Mouse (Mus musculus) heart, embryonic 16.5 days (tissue): ENCODE measurements around the gene Zfp219. TPM values are rescaled to one million over a fixed set of nuclear protein-coding genes. Genes with fewer than 3 reads are reported as not detected.
"Not testable (repeated sequence)": the region's sequence is repeated elsewhere in the genome, so short reads cannot be mapped to it uniquely, and the experiment has no call there.

Experiments used
- ATAC-seq: fragments of 200-750 bp; cut with Nextera tagmentation; replicated peaks from 2 replicates; pipeline ENCODE4 v1.8.0; 2017; ENCODE audit warnings: moderate number of reproducible peaks; ENCODE audit not compliant: insufficient read depth, low FRiP score; ENCODE audit errors: extremely low read depth
- H3K27ac ChIP-seq: fragments of 300-500 bp; sonication (generic); 2 replicates; pipeline ENCODE4 v1.5.1; 2014; ENCODE audit warnings: mild to moderate bottlenecking, low read length, control low read depth, moderate library complexity
- H3K27me3 ChIP-seq: fragments of 300-500 bp; sonication (generic); 2 replicates; pipeline ENCODE4 v1.6.1; 2014; ENCODE audit warnings: low read length, mixed read lengths; ENCODE audit not compliant: control insufficient read depth, insufficient read depth
- H3K36me3 ChIP-seq: fragments of 300-500 bp; sonication (generic); 2 replicates; pipeline ENCODE4 v1.6.1; 2014; ENCODE audit not compliant: control insufficient read depth, insufficient read depth
- H3K4me1 ChIP-seq: fragments of 300-500 bp; sonication (generic); 2 replicates; pipeline ENCODE4 v1.6.1; 2014; ENCODE audit warnings: low read length, mixed read lengths; ENCODE audit not compliant: control insufficient read depth, insufficient read depth
- H3K4me2 ChIP-seq: fragments of 300-500 bp; sonication (generic); 2 replicates; pipeline ENCODE4 v1.6.1; 2014; ENCODE audit warnings: low read depth, mild to moderate bottlenecking, control low read depth, low read length
- H3K4me3 ChIP-seq: fragments of 300-500 bp; sonication (generic); 2 replicates; pipeline ENCODE4 v1.5.1; 2014; ENCODE audit warnings: mild to moderate bottlenecking, control low read depth, low read length
- H3K9ac ChIP-seq: fragments of 300-500 bp; sonication (generic); 2 replicates; pipeline ENCODE4 v1.6.1; 2014; ENCODE audit warnings: low read length, control low read depth
- H3K9me3 ChIP-seq: fragments of 300-500 bp; sonication (generic); replicated peaks from 2 replicates; pipeline ENCODE4 v1.6.1; 2016; ENCODE audit warnings: low read length; ENCODE audit not compliant: control insufficient read depth
- WGBS: fragments of 180-500 bp; shearing (Covaris S2); extraction: QIAGEN DNeasy Blood & Tissue Kit; methylation state at CpG from one replicate; pipeline ENCODE4 v1.1.7; 2014; 5-methylcytosine and 5-hydroxymethylcytosine counted together
- polyA plus RNA-seq: library from polyadenylated mRNA; unstranded; fragments of >200 nt; fragmentation: Nextera tagmentation; extraction: Ambion mirVana; gene quantifications from 2 replicates; pipeline ENCODE4 v1.2.1, GENCODE M21; 2015

Zfp219 gene
- polyA plus RNA-seq, 1 experiment from 2014 or later: 19.7 TPM

- H3K9ac ChIP-seq, H3K27me3 ChIP-seq, H3K4me3 ChIP-seq, H3K36me3 ChIP-seq, H3K27ac ChIP-seq, H3K4me2 ChIP-seq, H3K9me3 ChIP-seq, H3K4me1 ChIP-seq, ATAC-seq: not testable (repeated sequence)
- 45% methylated on average over 3 of the region's 3 CpGs for WGBS
These were observed 21.8 kb upstream of the Zfp219 start, which contains the start of gene Olfr221 for GRCm38 (mm10) chr14:52042359-52042758. Olfr221 (minus strand) TSS chr14:52042459.

DNA sequence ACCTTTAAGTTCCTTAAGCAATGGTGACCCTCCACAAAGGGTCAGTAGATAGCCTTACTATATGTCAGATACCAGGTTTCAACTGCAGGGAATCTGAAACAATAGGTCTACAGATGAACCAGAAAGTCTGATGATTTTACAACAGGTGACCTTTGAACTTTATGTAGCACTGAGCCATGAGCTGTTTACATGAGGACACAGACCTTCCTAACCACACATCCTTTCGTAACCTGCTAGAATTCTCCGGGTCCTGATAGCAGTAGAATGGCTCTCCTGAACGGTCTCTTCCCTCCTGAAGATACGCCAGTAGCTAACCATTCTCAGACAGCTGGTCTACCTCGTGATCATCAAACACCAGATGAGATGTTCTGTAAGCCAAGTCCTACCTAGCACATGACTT is 18.8 kb upstream of the Zfp219 start:
- no peak overlapping the region for H3K4me2 ChIP-seq
- H3K36me3 ChIP-seq: no peaks in the 10 kb centered on the region
- WGBS: 82% methylated on average over 5 of the region's 5 CpGs
- H3K4me3 ChIP-seq: no peak overlapping the region
- H3K4me1 ChIP-seq: no peaks in the 10 kb centered on the region
- no peak overlapping the region for H3K27ac ChIP-seq
- H3K9me3 ChIP-seq: no peaks in the 10 kb centered on the region
- no peak overlapping the region for H3K9ac ChIP-seq
- no peak for ATAC-seq
- no peaks in the 10 kb centered on the region for H3K27me3 ChIP-seq

GRCm38 (mm10) chr14:52035926-52036325 is 15.4 kb upstream of the Zfp219 start:
- Histone ChIP-seq H3K27me3 (no peaks in the 10 kb centered on the region), H3K4me1 (no peaks in the 10 kb centered on the region), H3K36me3 (no peaks in the 10 kb centered on the region), H3K4me3 (no peak overlapping the region), H3K27ac (no peak overlapping the region), H3K9ac (no peak overlapping the region), H3K4me2 (no peak overlapping the region), H3K9me3 (no peaks in the 10 kb centered on the region)
- WGBS: 71% methylated on average over 6 of the region's 6 CpGs
- no peak for ATAC-seq

DNA sequence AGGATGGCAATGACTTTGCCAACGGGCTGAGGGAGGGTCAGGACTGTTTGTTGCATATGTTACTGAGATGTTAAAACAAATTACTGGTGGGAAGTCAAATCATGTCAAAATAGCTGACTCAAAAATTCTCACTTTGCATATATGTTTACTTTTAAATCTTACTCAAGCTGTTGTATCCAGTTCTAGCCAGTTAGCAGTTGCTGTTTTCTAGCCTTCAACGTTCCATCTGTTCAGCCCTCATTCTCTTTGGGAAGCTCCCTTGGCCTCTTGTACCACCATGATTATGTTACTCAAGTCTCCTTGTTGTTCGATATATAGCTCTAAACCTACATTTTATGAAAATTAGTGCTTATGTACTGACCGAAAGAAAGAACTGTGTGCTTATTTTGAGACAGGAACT is 5.8 kb upstream of the Zfp219 start:
- 77% methylated on average over 4 of the region's 4 CpGs for whole genome bisulfite sequencing
- no peak for ATAC-seq
- peaks cover 10% of the 10 kb centered on the region for H3K4me1 ChIP-seq

DNA sequence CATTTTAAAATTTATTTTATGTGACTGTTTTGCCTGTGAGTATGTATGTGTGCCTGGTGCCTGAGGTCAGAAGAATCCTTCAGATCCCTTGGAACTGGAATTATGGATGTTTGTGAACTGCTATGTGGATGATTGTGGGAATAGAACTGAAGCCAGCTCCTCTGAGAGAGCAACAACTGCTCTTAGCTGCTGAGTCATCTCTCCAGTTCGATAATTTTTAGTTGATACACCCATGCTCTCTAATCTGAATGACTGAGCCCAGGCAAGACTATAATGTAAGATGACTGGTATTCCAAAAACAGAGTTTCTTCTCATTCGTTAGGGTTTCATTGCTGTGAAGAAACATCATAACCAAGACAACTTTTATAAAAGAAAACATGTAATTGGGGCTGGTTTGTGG is 3.6 kb upstream of the Zfp219 start:
- Histone ChIP-seq H3K4me2 (no peak overlapping the region), H3K4me1 (peaks cover 11% of the 10 kb centered on the region), H3K9me3 (0 out of 2 replicates have a peak, but pooled peaks cover 4% of the 10 kb centered on the region), H3K27ac (no peak overlapping the region), H3K4me3 (no peak overlapping the region), H3K36me3 (no peaks in the 10 kb centered on the region), H3K27me3 (no peaks in the 10 kb centered on the region), H3K9ac (no peak overlapping the region)
- WGBS: 72% methylated on average over 2 of the region's 2 CpGs
- no peak for ATAC-seq

More for the DNA sequence above, 5.8 kb upstream of the Zfp219 start:
- no peaks in the 10 kb centered on the region for H3K36me3 ChIP-seq
- H3K9ac ChIP-seq: no peak overlapping the region
- no peak overlapping the region for H3K27ac ChIP-seq
- no peak overlapping the region for H3K4me3 ChIP-seq
- no peak overlapping the region for H3K4me2 ChIP-seq
- H3K9me3 ChIP-seq: 0 out of 2 replicates have a peak, but pooled peaks cover 4% of the 10 kb centered on the region
- H3K27me3 ChIP-seq: no peaks in the 10 kb centered on the region

DNA sequence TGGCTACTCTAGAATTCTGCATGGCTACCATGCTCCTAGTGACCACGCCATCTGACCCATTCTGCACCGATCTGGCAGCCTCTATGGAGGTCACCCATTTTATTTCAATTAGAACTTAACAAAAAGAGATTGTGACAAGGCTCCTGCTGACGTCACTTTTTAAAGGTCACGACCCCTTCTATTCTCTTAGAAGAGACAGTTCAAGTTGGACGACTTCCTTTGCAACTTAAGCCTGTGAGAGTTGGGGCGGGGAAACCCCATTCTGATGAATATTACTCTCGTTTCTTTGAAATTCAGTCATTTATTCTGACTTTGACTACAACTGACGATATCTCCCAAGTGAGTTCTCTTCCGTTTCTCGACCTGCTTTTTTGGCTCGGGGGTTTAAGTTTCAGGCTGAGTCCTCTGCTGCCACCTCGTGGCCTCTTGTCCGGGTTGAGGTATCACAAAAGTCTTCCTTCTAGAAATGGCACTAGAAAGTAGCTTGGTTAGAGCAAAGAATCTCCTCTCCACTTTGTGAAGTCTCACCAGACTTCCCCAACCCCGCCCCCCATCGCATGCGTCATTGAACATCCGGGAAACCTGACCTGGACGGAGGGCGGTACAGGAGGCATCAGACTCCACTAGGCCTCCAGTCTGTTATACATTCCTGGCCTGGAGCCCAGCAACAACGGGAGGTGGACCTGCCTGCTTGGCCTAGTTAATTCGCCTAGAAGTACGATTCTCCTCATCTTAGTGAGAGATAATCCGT is 2.4 kb upstream of the Zfp219 start:
- Histone ChIP-seq H3K4me2 (peak overlapping the region; percentile 78), H3K9ac (peak overlapping the region; percentile 60), H3K4me3 (peak overlapping the region; percentile 46), H3K4me1 (peaks cover 16% of the 10 kb centered on the region), H3K27me3 (no peaks in the 10 kb centered on the region), H3K9me3 (no peaks in the 10 kb centered on the region), H3K27ac (peak overlapping the region; percentile 88), H3K36me3 (no peaks in the 10 kb centered on the region)
- 6% methylated on average over 23 of the region's 23 CpGs for WGBS
- ATAC-seq: peak; percentile 12

DNA sequence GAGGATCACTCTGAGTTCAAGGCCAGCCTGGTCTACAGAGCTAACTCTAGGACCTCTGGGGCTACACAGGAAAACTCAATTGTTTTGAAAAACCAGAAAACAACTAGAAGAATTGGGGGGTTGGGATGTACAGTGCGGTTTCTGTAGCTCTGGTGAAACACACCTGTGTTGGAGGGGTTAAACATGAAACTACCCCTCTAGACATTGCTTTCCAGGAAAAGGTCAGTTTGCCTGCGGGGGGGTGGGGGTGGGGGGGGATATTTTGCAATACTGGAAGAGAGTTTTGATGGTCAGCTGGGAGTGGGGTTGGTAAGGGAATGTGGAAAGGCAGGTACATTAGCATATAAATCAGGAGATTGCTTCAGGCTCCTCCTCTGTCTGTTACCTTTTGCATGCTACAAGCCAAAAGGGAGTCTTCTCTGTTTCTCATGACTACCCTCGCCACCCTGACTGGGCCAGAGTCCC is 1.7 kb upstream of the Zfp219 start:
- ATAC-seq: no peak
- Histone ChIP-seq H3K4me2 (peak overlapping the region; percentile 78), H3K4me1 (peaks cover 16% of the 10 kb centered on the region), H3K36me3 (no peaks in the 10 kb centered on the region), H3K27me3 (no peaks in the 10 kb centered on the region), H3K9ac (peak overlapping the region; percentile 60), H3K27ac (peak overlapping the region; percentile 88), H3K4me3 (peak overlapping the region; percentile 46; the same call in 1 of the 2 replicates), H3K9me3 (no peaks in the 10 kb centered on the region)
- 63% methylated on average over 3 of the region's 3 CpGs for WGBS

DNA sequence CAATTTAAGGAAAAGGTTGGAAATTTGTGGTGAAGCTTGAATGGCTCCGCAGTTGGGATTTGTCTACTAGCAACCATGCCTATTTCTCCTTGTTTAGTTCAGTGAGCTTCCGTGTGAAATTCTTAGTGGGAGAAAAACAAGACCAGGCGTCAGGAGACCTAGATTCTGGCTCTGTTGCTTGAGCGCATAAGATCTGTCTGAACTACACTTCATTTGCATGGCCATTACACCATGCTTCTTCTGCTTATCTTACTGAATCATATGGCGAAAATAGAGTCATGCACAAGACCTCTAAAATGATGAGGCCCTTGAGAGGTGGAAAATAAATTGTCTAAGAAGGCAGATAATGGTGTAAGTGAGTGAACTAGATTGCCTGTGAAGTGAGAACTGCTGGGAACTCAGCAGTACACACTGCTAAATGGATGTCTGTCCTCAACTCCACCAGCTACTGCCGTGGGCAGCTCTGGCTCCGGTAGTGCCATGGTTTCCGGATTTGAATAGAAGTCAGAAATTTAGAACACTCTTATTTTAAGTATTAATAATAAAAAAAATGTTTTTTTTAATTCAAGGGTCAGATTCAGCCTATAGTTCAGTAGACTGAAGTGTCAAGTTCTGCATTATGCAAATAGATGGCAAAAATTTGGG is 1.2 kb upstream of the Zfp219 start:
- Histone ChIP-seq H3K4me2 (no peak overlapping the region), H3K9ac (no peak overlapping the region), H3K4me1 (peaks cover 16% of the 10 kb centered on the region), H3K27me3 (no peaks in the 10 kb centered on the region), H3K36me3 (no peaks in the 10 kb centered on the region), H3K27ac (no peak overlapping the region; the same call in 1 of the 2 replicates), H3K9me3 (no peaks in the 10 kb centered on the region), H3K4me3 (no peak overlapping the region)
- ATAC-seq: no peak
- WGBS: 88% methylated on average over 8 of the region's 8 CpGs

GRCm38 (mm10) chr14:52021138-52021529 is 601 bp upstream of the Zfp219 start:
- H3K36me3 ChIP-seq: no peaks in the 10 kb centered on the region
- peaks cover 18% of the 10 kb centered on the region for H3K4me1 ChIP-seq
- peak overlapping the region; percentile 68 for H3K4me2 ChIP-seq
- peak overlapping the region; percentile 77 for H3K4me3 ChIP-seq
- H3K27ac ChIP-seq: peak overlapping the region; percentile 100
- WGBS: 69% methylated on average over 4 of the region's 4 CpGs
- peak overlapping the region; percentile 92 for H3K9ac ChIP-seq
- H3K9me3 ChIP-seq: no peaks in the 10 kb centered on the region
- H3K27me3 ChIP-seq: no peaks in the 10 kb centered on the region
- ATAC-seq: no peak
